Mouse (Mus musculus) cerebellum, postnatal 10 days (tissue): ENCODE data around the gene Hist1h4c.

ENCODE experiments used
- DNase-seq, 2 experiments: peaks; one replicate each; pipeline ENCODE4 v3.0.0; 2021; ENCODE audit warnings: mixed read lengths in 2 of 2

Gene Hist1h4c

DNA sequence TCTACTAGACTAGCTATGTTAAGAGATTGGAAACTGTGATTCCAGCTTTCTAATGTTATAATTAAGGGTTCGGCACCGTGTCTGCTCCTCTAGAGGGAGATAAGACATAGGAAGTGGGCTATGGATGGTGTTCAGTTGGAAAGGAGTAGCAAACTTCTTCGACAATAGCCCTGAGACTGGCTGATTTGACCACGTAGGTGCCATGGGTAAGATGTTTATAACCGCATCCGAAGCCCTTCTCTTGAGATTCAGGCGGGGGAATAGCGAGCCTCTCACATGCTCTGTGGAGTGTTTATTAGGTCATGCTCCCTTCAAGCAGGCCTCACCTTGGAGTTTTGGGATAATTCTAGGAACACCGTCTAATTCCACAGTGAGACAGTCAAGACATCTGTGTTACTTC lies 3.3 kb downstream of the Hist1h4c start:
- DNase-seq = no peak

- no peak for DNase-seq
These were observed 4.3 kb downstream of the Hist1h4c start for GRCm38 (mm10) chr13:23693856-23694440.

DNA sequence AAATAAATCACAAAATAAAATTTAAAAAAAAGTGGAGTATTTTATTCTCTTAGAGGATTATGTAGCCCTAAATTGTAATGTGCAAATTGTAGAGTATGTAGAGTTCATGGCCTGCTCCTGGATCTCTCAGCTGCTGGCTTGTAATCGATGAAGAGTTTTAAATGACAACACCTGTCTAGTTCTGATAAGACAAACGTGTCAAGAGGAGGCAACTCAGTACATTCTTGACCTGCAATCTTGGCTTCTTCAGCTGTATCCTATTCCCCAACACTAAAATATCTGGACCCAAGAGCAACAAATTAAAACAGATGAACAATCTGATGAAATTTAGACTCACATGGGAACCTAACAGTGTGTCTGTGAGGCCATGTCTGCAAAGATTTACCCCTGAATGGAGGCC lies 8.8 kb downstream of the Hist1h4c start:
- no peak for DNase-seq

- no peak for DNase-seq
These were observed 9.3 kb downstream of the Hist1h4c start for GRCm38 (mm10) chr13:23688956-23689355.

DNA sequence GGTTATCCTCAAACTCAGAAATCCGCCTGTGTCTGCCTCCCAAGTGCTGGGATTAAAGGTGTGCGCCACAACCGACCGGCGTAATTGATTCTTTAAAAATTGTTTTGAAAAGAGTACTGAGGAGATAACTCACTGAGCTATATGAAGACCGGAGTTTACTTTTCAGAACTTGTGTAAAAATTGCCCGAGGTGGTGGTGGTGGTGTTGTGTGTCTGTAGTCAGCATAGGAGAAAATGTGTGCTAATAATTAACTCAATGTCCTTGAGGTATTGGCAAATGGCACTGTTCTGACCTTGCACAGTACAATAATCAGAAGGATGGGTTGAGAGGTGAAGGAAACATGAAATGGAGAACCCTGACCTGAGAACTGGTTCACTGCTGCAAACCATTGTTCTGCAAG lies 10.3 kb downstream of the Hist1h4c start:
- DNase-seq = no peak

GRCm38 (mm10) chr13:23687181-23687580 lies 11.1 kb downstream of the Hist1h4c start:
- no peak for DNase-seq

GRCm38 (mm10) chr13:23685966-23686365 lies 12.3 kb downstream of the Hist1h4c start:
- peak in 1 of 2 experiments; percentile 16 for DNase-seq

GRCm38 (mm10) chr13:23685121-23685861 lies 13.0 kb downstream of the Hist1h4c start:
- DNase-seq = peak; percentile 6 to 36

DNA sequence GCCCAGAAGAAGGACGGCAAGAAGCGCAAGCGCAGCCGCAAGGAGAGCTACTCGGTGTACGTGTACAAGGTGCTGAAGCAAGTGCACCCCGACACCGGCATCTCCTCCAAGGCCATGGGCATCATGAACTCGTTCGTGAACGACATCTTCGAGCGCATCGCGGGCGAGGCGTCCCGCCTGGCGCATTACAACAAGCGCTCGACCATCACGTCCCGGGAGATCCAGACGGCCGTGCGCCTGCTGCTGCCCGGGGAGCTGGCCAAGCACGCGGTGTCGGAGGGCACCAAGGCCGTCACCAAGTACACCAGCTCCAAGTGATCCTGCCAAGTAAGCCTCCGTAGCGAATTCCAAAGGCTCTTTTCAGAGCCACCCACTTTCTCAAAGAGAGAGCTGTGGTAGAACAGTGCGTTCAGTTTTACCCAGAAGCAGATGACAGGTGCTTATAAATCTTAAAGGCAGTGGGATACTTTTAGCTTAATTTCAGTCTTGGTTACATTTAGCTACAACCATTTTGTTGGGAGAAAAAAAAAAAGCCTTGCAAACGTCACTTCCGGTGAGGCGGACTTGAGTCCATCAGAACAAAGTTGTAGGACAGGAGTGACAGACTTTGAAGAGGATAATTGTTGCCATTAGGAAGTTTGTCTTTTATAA lies 13.8 kb downstream of the Hist1h4c start:
- peak; percentile 63 to 79 for DNase-seq

DNA sequence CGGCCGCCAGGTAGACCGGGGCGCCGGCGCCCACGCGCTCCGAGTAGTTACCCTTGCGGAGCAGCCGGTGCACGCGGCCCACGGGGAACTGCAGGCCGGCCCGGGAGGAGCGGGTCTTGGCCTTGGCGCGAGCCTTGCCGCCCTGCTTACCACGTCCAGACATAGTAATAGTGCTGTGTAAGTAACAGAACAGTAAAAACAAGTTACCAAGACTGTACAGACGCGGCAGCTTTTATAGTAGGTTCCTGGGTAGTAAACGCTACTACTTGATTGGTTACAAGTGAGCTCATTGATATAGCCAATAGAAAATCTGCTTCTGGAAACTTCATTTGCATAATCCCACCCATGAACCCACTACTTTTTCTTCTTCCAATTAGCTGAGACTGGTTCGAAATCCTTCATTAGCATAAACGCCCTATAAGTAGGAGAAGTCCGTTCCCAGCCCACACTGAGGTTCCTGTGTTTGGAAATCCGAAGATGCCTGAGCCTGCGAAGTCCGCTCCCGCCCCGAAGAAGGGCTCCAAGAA lies 14.4 kb downstream of the Hist1h4c start, which contains the start of the genes Hist1h2ac and Hist1h2bc:
TSS of gene Hist1h2ac (minus strand) at position 194 of the 527 bp plus-strand sequence.
TSS of gene Hist1h2bc (plus strand) at position 445 of the 527 bp plus-strand sequence.
- peak; percentile 83 to 90 for DNase-seq

DNA sequence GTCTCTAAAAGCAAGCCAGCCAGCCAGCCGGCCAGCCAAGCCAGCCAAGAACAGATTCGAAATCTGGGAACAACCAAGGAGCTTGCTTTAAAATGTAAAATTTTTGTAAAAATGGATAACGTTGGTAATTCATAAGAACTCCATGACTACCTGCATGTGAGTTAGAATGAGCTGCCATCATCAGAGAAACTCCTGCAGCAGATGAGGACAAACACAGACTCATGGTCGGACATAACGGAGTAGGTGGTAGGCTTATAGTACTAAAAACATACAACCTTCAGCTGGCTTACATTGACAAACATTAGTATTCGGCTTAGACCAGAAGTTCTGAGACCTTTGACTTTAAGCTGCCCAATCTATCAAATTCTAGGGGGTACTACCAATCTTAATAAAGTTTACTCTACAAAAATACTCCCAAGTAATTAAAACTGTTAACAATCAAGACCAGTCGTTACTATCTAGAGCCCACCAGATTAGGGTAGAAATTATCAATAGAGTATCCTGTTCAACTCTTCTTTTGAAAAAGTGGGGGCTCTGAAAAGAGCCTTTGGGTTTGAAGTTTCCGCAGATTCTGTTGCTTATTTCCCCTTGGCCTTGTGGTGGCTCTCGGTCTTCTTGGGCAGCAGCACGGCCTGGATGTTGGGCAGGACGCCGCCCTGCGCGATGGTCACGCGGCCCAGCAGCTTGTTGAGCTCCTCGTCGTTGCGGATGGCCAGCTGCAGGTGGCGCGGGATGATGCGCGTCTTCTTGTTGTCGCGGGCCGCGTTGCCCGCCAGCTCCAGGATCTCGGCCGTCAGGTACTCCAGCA lies 15.1 kb downstream of the Hist1h4c start:
- DNase-seq = peak; percentile 11 to 31

DNA sequence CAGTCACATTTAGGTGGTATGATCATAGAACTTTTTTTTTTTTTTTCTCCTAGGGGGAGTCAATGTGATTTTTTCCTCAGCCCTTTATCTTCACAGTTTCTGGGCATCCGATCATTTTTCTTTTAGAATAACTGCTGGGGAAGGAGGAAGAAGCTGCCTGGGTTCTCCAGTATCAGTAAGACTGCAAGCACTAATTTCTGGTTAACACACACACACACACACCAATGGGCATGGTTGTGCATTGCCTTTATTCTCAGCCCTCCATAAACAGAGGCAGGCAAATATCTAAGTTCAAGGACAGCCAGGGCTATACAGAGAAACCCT lies 15.7 kb downstream of the Hist1h4c start:
- no peak for DNase-seq

DNA sequence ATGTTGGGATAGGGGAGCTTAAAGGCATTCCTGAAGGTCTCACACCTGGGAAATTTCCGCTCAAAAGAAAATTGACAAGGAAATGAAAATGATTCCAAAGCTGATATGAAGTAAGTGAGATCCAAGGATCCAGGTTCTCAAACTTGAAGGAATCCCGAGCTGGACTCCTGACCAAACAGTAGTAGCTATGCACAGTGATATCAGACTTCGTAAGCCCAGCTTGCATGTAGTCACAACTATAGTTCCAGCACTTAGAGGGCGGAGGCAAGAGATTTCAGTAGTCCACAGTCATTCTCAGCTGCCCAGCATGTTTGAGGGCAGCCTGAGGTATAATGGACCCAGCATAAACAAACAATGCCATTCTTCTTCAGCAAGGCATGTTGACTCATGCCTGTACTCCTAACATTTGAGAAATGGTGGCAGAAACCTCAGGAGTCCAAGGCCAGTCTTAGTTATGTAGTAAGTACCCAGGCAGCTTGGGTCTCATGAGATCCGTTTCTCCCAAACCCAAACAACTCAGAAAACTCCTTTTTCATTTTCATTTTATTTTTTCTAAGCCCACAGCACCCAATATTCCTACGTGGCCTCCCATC lies 16.2 kb downstream of the Hist1h4c start:
- no peak for DNase-seq

DNA sequence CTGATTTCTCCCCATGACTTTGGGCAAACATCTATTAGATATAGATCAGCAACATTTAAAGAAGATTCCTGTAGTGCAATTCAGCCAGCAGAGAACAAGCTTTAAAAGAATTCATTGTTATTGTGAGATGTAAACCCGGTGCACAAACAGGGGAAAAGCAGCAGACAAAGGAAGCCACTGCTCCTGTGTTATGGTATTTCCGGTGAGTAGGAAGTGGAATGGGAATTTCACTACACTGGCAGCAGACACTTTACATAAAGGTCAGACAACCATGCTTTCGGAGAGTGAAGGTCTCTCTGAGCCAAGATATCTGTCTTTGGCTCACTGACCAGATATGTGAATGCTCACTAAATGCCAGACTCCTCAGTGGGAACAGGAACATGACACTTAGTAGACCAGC lies 35.7 kb downstream of the Hist1h4c start:
- DNase-seq = no peak

- no peak for DNase-seq
These were observed 38.5 kb downstream of the Hist1h4c start for GRCm38 (mm10) chr13:23659636-23660366.
